Mouse (Mus musculus) lung, postnatal 0 days (tissue): ENCODE data around the gene Tspan9.

Source experiments
- CTCF ChIP-seq: IDR thresholded peaks from 2 replicates; pipeline ENCODE4 v1.5.1; 2016; ENCODE audit warnings: antibody characterized with exemption, mild to moderate bottlenecking
- EP300 ChIP-seq: IDR thresholded peaks from 2 replicates; pipeline ENCODE4 v1.6.1; 2016; ENCODE audit warnings: antibody characterized with exemption, mild to moderate bottlenecking, control low read depth

GRCm38 (mm10) chr6:128092621-128093020 lies 50.8 kb downstream of the Tspan9 start:
- no peak for TF ChIP-seq CTCF
- TF ChIP-seq EP300 = no peak
